Comparison of ENCODE assay signal across 34 mouse cellular contexts in the genomic region with DNA sequence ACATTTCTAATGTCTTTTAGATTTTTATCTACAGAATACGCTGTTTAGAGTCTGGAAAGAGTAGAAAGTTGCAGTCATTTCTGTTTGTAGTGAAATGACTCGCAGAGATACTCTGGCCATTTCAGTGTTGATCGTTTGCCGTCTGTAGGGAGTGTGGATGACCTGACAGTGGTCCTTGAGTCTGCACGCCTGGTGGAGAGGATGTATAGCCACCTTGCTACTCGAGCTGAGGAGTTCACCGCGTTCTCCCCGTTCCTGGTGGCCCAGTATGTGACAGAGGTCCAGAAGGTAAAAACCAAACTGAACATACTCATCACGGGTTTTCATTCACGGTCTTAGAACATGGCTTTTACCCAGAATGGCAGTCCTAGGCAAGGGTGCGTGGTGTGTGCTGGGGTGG.
"Had no signal": no experiment of that assay in that cellular context is flagged by ENCODE, and none has a peak within 500 bp of the region (broad histone marks: within the 10 kb centered on the region; RNA-seq: fewer than 3 reads in every experiment).

No protein-coding gene starts in this region.

- H3K27me3 ChIP-seq: heart, embryonic 12.5 days; heart, embryonic 13.5 days; heart, embryonic 15.5 days; hindbrain, embryonic 12.5 days; hindbrain, embryonic 13.5 days; hindbrain, embryonic 15.5 days; intestine, embryonic 15.5 days; kidney, embryonic 15.5 days had no signal

- H3K4me1 ChIP-seq: heart, embryonic 12.5 days; heart, embryonic 13.5 days; heart, embryonic 15.5 days; hindbrain, embryonic 10.5 days; hindbrain, embryonic 12.5 days; hindbrain, embryonic 13.5 days; hindbrain, embryonic 15.5 days; intestine, embryonic 15.5 days; kidney, embryonic 15.5 days had no signal

- H3K27ac ChIP-seq: heart, adult 2 months; heart, embryonic 13.5 days; heart, embryonic 15.5 days; hindbrain, embryonic 10.5 days; hindbrain, embryonic 12.5 days; hindbrain, embryonic 13.5 days; hindbrain, embryonic 14.5 days; hindbrain, embryonic 15.5 days; hindbrain, postnatal 0 days; intestine, embryonic 15.5 days; kidney, embryonic 15.5 days; kidney, postnatal 0 days; layer of hippocampus, adult 2 months; left cerebral cortex, adult 2 months had no signal

- ATAC-seq: hindbrain, embryonic 16.5 days; hindbrain, postnatal 0 days; inflammation-experienced regulatory T-cells, adult 6 months; intestine, embryonic 15.5 days; intestine, embryonic 16.5 days had no signal

- H3K9ac ChIP-seq: heart, embryonic 12.5 days; heart, embryonic 13.5 days; heart, embryonic 15.5 days; hindbrain, embryonic 12.5 days; hindbrain, embryonic 13.5 days; hindbrain, embryonic 14.5 days; hindbrain, embryonic 15.5 days; intestine, embryonic 15.5 days; kidney, embryonic 15.5 days had no signal

- H3K4me3 ChIP-seq: heart, adult 2 months; heart, embryonic 12.5 days; heart, embryonic 13.5 days; heart, embryonic 15.5 days; hindbrain, embryonic 10.5 days; hindbrain, embryonic 12.5 days; hindbrain, embryonic 13.5 days; hindbrain, embryonic 15.5 days; intestine, embryonic 15.5 days; kidney, embryonic 15.5 days; layer of hippocampus, adult 2 months; left cerebral cortex, adult 2 months had no signal

- H3K4me2 ChIP-seq: heart, embryonic 11.5 days; heart, embryonic 12.5 days; heart, embryonic 13.5 days; heart, embryonic 15.5 days; hindbrain, embryonic 12.5 days; hindbrain, embryonic 13.5 days; hindbrain, embryonic 14.5 days; hindbrain, embryonic 15.5 days; intestine, embryonic 15.5 days; kidney, embryonic 15.5 days had no signal

- H3K9me3 ChIP-seq: heart, embryonic 12.5 days; heart, embryonic 13.5 days; heart, embryonic 15.5 days; hindbrain, embryonic 10.5 days; hindbrain, embryonic 12.5 days; hindbrain, embryonic 13.5 days; hindbrain, embryonic 15.5 days; intestine, embryonic 15.5 days; kidney, embryonic 15.5 days had no signal

- DNase-seq: heart, adult 2 months; heart, postnatal 14 days; heart, postnatal 36 days; heart, postnatal 4 days; kidney, adult 11 months; kidney, adult 18-20 months; kidney, adult 2 months; kidney, adult 8-10 months; kidney, adult 9 months; kidney, postnatal 10 days; kidney, postnatal 14 days; kidney, postnatal 25 days; kidney, postnatal 36 days; kidney, postnatal 4 days; layer of hippocampus, adult 9-11 months; layer of hippocampus, postnatal 36 days had no signal
